Mouse (Mus musculus) intestine, embryonic 16.5 days (tissue): ENCODE results near the gene Scarf1. TPM values are rescaled to one million over a fixed set of nuclear protein-coding genes. Genes with fewer than 3 reads are reported as not detected.

Experiments used
- ATAC-seq: fragments of 200-750 bp; cut with Nextera tagmentation; 2 replicates; pipeline ENCODE4 v1.8.0; 2017; ENCODE audit warnings: moderate TSS enrichment, moderate library complexity
- H3K27ac ChIP-seq: fragments of 300-500 bp; sonication (generic); 2 replicates; pipeline ENCODE4 v1.5.1; 2014; ENCODE audit warnings: mild to moderate bottlenecking, low read length
- H3K27me3 ChIP-seq: fragments of 300-500 bp; sonication (generic); replicated peaks from 2 replicates; pipeline ENCODE4 v1.6.1; 2014; ENCODE audit warnings: low read length, control low read depth, mixed read lengths; ENCODE audit not compliant: control insufficient read depth, insufficient read depth
- H3K36me3 ChIP-seq: fragments of 300-500 bp; sonication (generic); 2 replicates; pipeline ENCODE4 v1.6.1; 2014; ENCODE audit warnings: low read length, control low read depth; ENCODE audit not compliant: control insufficient read depth, insufficient read depth
- H3K4me1 ChIP-seq: fragments of 300-500 bp; sonication (generic); 2 replicates; pipeline ENCODE4 v1.6.1; 2014; ENCODE audit warnings: low read length, control low read depth, mixed read lengths; ENCODE audit not compliant: control insufficient read depth, insufficient read depth
- H3K4me2 ChIP-seq: fragments of 300-500 bp; sonication (generic); 2 replicates; pipeline ENCODE4 v1.6.1; 2014; ENCODE audit warnings: low read depth, low read length, control low read depth
- H3K4me3 ChIP-seq: fragments of 300-500 bp; sonication (generic); 2 replicates; pipeline ENCODE4 v1.5.1; 2014; ENCODE audit warnings: mild to moderate bottlenecking, low read length
- H3K9ac ChIP-seq: fragments of 300-500 bp; sonication (generic); 2 replicates; pipeline ENCODE4 v1.6.1; 2014; ENCODE audit warnings: low read depth, low read length
- H3K9me3 ChIP-seq: fragments of 300-500 bp; sonication (generic); 2 replicates; pipeline ENCODE4 v1.6.1; 2016; ENCODE audit warnings: low read length, control low read depth; ENCODE audit not compliant: control insufficient read depth
- WGBS: fragments of 180-500 bp; shearing (Covaris S2); extraction: QIAGEN DNeasy Blood & Tissue Kit; methylation state at CpG from one replicate; pipeline ENCODE4 v1.1.7; 2014; 5-methylcytosine and 5-hydroxymethylcytosine counted together
- polyA plus RNA-seq: library from polyadenylated mRNA; unstranded; fragments of >200 nt; fragmentation: Nextera tagmentation; extraction: Ambion mirVana; gene quantifications from 2 replicates; pipeline ENCODE4 v1.2.1, GENCODE M21; 2015

Scarf1 gene
- polyA plus RNA-seq, 1 experiment from 2014 or later: 6.0 TPM

DNA sequence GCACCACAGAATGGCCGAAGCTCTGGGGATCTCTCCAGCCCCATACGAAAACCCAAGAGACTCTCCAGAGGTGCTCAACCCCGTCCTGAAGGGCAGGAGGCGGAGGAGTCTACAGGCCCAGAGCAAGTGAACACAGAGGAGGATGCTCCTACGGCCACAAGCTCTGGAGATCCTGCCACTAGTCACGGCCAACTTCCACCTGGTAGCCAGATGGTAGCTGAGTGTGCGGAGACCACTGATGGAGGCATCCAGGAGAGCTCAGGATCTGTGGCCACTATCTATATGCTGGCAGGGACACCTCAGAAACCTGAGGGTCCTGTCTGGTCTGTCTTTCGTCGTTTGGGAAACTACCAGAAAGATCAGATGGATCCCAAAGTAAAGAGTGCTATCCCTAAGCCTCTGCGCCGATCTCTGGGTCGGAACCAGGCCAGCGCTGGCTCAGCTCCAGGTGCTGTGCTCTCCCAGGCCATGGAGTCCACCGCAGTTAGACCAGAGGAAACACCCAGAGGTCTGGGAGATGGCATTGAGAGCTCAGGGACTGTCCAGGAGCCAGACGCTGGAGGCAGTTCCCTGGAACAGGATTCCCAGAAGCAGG is 12.3 kb downstream of the Scarf1 start:
- H3K4me3 ChIP-seq: no peak overlapping the region
- no peaks in the 10 kb centered on the region for H3K36me3 ChIP-seq
- H3K27ac ChIP-seq: no peak overlapping the region
- no peak overlapping the region for H3K9ac ChIP-seq
- ATAC-seq: no peak
- H3K27me3 ChIP-seq: no peaks in the 10 kb centered on the region
- H3K9me3 ChIP-seq: no peaks in the 10 kb centered on the region
- WGBS: 85% methylated on average over 15 of the region's 15 CpGs
- H3K4me1 ChIP-seq: no peaks in the 10 kb centered on the region
- no peak overlapping the region for H3K4me2 ChIP-seq

DNA sequence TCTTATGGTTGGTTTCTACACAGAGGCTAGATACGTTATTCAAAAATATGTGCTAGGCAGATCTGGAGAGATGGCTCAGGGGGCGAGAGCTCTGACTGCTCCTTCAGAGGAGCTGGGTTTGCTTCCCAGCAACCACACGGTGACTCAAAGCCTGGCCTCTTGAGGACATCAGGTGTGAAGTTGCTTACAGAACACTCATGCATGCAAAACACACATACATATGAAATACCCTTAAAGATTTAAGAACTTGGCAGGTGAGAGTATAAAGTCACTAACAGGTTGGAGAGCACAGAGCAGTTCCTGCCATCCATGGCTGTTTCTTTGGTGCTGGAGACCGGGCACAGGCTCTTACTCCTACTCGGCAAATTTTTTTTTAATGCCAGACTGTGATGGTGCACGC is 13.6 kb downstream of the Scarf1 start:
- Histone ChIP-seq H3K4me3 (no peak overlapping the region), H3K27me3 (no peaks in the 10 kb centered on the region), H3K36me3 (no peaks in the 10 kb centered on the region), H3K4me2 (no peak overlapping the region), H3K9me3 (no peaks in the 10 kb centered on the region), H3K4me1 (no peaks in the 10 kb centered on the region), H3K9ac (no peak overlapping the region), H3K27ac (no peak overlapping the region)
- 84% methylated on average over 6 of the region's 6 CpGs for WGBS
- ATAC-seq: no peak

DNA sequence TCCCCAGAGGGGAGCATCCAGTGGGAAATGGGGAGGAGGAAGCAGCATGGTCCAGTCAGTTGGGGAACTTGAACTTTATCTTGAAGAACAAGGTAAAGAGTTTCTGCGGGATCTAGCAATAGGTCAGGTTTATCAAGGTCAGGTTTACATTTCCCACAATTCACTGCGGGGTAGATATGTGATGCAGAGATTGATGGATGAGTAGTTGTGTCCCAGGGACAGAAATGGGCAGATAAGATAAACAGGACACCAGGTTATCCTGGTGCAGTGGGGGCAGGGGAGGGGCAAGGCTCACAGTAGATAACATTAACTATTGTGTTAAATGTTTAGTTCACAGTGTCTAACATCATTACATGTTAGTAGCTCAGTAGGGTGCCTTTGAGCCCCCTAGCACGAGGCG is 16.4 kb downstream of the Scarf1 start:
- no peak overlapping the region for H3K9ac ChIP-seq
- H3K36me3 ChIP-seq: no peaks in the 10 kb centered on the region
- WGBS: 32% methylated on average over 4 of the region's 4 CpGs
- H3K9me3 ChIP-seq: no peaks in the 10 kb centered on the region
- no peak overlapping the region for H3K4me3 ChIP-seq
- H3K4me2 ChIP-seq: no peak overlapping the region
- H3K27ac ChIP-seq: no peak overlapping the region
- ATAC-seq: no peak
- H3K27me3 ChIP-seq: no peaks in the 10 kb centered on the region
- peaks cover 9% of the 10 kb centered on the region for H3K4me1 ChIP-seq

DNA sequence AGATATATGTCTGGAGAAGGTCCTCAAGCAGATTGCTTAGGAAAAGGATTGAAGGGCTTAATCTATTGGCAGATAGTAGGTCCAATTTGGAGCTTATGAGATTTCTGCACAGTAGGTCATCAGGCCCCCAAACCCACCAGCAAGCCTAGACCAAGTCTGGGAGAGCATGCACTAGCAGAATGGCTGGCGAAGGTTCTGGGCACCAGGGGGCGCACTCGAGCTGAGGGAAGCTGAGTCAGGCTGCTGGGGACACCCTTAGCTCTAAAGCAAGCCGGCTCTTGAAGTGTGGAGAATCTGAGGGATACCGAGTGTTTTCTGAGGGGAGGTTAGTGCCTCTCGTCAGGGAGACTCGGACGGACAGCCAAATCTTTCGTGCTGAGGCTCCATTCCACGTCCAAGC is 17.0 kb downstream of the Scarf1 start:
- H3K4me1 ChIP-seq: peaks cover 12% of the 10 kb centered on the region
- H3K9me3 ChIP-seq: no peaks in the 10 kb centered on the region
- H3K27me3 ChIP-seq: no peaks in the 10 kb centered on the region
- WGBS: 0% methylated on average over 10 of the region's 10 CpGs
- H3K27ac ChIP-seq: no peak overlapping the region
- peak overlapping the region; percentile 72 for H3K4me3 ChIP-seq
- no peaks in the 10 kb centered on the region for H3K36me3 ChIP-seq
- peak overlapping the region; percentile 82 for H3K4me2 ChIP-seq
- H3K9ac ChIP-seq: peak overlapping the region; percentile 83
- ATAC-seq: peak; percentile 41; the same call in 1 of the 2 replicates

DNA sequence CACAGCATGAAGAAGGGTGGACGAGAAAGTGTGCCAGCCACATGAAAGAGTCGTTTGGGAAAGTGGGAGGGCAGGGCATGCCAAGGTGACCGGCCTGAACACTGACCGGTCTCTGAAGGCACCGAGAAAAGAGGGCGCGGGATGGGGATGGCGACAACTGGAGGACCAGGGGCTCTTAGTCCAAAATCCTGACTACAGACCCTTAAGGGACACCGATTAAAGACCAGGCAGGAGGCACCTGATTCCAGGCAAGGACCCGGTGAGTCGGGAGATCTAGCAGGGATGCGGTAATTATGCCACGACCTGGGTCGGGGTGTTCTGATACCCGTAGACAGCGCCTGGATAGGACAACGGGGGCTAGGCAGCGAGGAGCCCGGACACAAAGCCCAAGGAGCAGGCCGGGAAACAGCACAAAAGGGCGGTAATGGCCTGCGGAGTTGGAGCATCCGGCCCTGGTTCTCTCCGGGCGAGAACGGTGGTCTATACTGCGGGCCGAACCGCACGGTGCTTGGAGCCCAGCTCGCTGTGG is 17.6 kb downstream of the Scarf1 start:
- Histone ChIP-seq H3K4me1 (peaks cover 17% of the 10 kb centered on the region), H3K9ac (peak overlapping the region; percentile 83), H3K4me2 (peak overlapping the region; percentile 82), H3K27me3 (no peaks in the 10 kb centered on the region), H3K4me3 (peak overlapping the region; percentile 72), H3K36me3 (no peaks in the 10 kb centered on the region), H3K27ac (peak overlapping the region; percentile 54), H3K9me3 (no peaks in the 10 kb centered on the region)
- under 1% methylated on average over 31 of the region's 31 CpGs for WGBS
- ATAC-seq: peak; percentile 17; the same call in 1 of the 2 replicates

DNA sequence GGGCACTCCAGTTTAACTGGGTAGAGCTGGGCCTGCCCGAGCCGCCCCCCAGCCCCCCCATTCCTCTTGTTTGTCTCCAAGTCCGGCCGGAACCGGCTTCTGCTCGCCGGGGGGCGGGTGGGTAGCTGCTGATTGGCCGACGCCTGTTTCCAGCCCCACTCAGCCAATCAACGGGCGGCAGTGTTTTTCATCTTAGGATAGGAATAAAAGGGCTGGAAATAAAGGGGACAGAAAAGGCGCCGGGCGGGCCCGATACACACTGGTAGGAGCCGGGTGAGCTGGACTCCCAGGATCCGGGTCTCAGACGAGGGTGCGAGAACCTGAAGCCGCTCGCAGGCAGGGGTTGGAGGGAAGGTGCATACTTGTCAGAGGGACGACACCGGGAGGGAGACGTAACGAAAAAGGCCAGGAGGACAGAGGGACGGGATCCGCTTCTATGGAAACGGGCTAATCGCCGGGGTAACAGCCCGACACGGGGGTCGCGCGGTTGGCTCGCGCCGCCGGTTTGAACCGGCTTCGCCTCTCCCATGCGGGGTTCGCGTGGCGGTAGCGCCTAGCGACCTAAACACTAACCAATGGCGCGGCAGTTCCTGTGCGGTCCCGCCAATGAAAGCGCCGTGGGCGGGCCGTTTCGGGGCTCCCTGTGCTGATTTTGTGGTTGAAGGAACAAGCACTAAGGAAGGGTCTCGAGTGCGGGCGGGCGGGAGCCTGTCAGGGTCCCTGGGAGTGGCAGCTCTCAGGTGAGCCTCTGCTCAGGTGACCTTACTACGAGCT is 18.3 kb downstream of the Scarf1 start, which contains the start of gene Slc43a2:
Gene Slc43a2, plus strand, starts transcription at position 226 of the 774 bp plus-strand sequence.
- ATAC-seq: peak; percentile 88
- Histone ChIP-seq H3K9me3 (no peaks in the 10 kb centered on the region), H3K4me1 (peaks cover 17% of the 10 kb centered on the region), H3K9ac (peak within 1 kb of the TSS; percentile 83), H3K27ac (peak within 1 kb of the TSS; percentile 84), H3K27me3 (no peaks in the 10 kb centered on the region), H3K36me3 (no peaks in the 10 kb centered on the region), H3K4me2 (peak within 1 kb of the TSS; percentile 82), H3K4me3 (peak within 1 kb of the TSS; percentile 72)
- under 1% methylated on average over 62 of the region's 62 CpGs for WGBS

DNA sequence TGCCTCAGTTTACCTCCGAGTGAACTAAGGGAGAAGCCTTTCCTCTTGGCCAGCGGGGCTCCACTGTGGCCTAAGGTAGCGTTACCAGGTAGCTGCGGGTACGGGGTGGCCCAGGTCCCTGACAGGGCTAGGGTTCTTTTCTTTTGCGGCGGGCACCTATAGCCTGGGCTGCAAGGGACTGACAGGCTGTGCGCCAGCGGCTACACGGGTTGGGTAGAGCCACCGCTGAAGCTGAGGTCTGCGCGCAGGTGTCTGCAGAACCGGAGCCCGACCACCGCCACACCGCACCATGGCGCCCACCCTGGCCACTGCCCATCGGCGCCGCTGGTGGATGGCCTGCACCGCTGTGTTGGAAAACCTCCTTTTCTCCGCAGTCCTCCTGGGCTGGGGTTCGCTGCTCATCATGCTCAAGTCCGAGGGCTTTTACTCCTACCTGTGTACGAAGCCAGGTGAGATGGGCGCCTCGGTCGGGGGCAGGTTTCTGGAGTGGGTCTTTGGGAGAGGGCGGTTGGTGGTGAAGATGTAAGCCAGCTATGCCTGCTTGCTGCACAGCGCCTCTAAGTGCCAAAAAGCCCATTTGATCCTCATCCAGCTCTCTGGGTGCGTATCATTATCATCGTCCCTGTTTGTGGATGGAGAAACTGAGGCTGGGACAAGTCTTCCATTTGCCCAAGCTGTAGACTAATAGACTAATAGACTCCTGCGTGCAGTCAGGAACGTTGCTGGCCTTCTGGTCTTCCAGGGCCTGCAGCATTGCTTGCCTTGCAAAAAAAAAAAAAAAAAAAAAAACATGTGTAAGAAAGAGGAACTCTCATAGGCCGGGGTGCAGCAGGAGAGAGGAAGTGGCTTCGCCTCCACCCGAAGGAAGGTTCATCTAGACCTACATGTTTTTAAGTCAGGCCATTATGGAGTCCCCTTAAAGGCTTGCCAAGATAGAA is 19.3 kb downstream of the Scarf1 start:
- WGBS: 15% methylated on average over 38 of the region's 38 CpGs
- Histone ChIP-seq H3K36me3 (no peaks in the 10 kb centered on the region), H3K9ac (peak overlapping the region; percentile 83), H3K4me1 (peaks cover 19% of the 10 kb centered on the region), H3K27me3 (no peaks in the 10 kb centered on the region), H3K4me2 (peak overlapping the region; percentile 82), H3K4me3 (peak overlapping the region; percentile 72), H3K27ac (peak overlapping the region; percentile 35), H3K9me3 (no peaks in the 10 kb centered on the region)
- ATAC-seq: peak; percentile 14; the same call in 1 of the 2 replicates

DNA sequence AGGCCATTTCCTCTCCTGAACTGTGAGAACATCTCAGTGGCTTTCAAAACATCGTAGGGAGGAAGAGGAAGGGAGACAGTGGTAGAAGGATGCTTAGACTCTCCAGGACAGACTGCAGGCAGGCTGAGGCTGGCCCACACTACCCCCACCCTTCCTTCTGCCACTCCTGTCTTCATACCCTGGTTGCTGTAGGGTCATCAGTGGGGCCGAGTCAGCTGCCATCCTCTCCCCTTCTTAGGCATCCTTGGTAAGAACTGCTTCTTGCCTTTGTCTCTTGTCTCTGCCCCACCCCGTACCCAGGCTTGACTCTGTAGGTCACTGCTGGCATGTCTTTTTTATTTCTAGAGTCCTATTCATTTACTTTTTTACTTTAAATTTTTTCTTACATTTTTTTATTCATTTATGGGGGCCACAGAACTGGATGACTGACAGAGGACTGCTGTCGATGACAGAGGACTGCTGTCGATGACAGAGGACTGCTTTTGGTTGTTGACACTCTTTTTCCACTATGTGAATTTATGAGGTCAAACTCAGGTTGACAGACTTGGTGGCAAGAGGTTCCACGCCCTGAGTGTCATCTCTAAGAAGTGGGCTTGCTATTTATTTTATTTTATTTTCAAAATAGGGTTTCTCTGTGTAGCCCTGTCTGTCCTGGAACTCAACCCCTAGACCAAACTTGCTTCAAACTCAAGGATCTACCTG is 20.1 kb downstream of the Scarf1 start:
- Histone ChIP-seq H3K4me1 (peaks cover 23% of the 10 kb centered on the region), H3K9me3 (no peaks in the 10 kb centered on the region), H3K4me3 (peak overlapping the region; percentile 72), H3K27ac (peak overlapping the region; percentile 35), H3K36me3 (no peaks in the 10 kb centered on the region), H3K9ac (peak overlapping the region; percentile 38; the same call in 1 of the 2 replicates), H3K27me3 (no peaks in the 10 kb centered on the region), H3K4me2 (peak overlapping the region; percentile 82)
- no peak for ATAC-seq
- 71% methylated on average over 6 of the region's 6 CpGs for WGBS
